Mouse (Mus musculus): ENCODE measurements at regions not wholly inside any gene's neighbourhood (a gene's known extent, or its start where the extent isn't known, plus 50 kb on each side); places are given as distances from the start of the nearest gene placed in this dataset.
A peak's percentile ranks its signal among the peaks of the same experiment; 100 is the strongest.

- DNase-seq (ENCODE audit: low spot score): no peak
Measured at GRCm38 (mm10) chr15:46592868-46593267, 6458.7 kb downstream of the 9330182O14Rik start.

- peak; percentile 46 for DNase-seq (ENCODE audit: low spot score)
Measured at GRCm38 (mm10) chr15:46598328-46598727, 6464.2 kb downstream of the 9330182O14Rik start.

GRCm38 (mm10) chr15:46623431-46624029 is 6489.4 kb downstream of the 9330182O14Rik start:
- no peak for DNase-seq (ENCODE audit: low spot score)

- DNase-seq (ENCODE audit: low spot score): no peak
Measured at GRCm38 (mm10) chr15:46625001-46625632, 6491.0 kb downstream of the 9330182O14Rik start.

Data from retina, embryonic 14.5 days (tissue).